Mouse (Mus musculus) ovary, postnatal 10 days (tissue): Measurements from ENCODE around the gene Lrig1.

ENCODE experiments used
- DNase-seq: peaks from one replicate; pipeline ENCODE4 v3.0.0; 2022; ENCODE audit warnings: low spot score

The Lrig1 gene

DNA sequence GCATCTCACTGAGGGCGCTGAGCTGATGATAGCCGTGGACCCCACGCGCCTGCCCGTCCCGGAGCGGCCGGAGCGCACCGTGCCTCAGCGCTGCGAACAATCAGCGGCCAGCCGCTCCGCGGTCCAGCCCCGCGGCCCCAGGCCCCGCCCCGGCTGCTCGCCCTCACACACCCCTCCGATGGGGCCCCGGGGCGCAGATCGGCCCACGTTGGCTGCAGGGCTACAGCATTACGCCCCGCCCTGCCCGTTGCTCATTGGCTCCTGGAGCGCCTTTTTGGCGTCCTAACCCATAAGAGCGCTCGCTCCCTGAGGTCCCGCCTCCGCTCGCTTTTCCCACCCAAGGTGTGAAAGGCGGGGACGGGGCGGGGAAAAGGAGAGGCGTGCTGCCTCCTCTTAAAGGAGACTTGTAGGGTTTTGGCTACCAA, at the start of gene Lrig1:
TSS of gene Lrig1 (minus strand) at position 92 of the 425 bp plus-strand sequence.
- DNase-seq, result peak; percentile 92

- no peak for DNase-seq
Measured at GRCm38 (mm10) chr6:94749626-94750025, 49.7 kb upstream of the Lrig1 start.

DNA sequence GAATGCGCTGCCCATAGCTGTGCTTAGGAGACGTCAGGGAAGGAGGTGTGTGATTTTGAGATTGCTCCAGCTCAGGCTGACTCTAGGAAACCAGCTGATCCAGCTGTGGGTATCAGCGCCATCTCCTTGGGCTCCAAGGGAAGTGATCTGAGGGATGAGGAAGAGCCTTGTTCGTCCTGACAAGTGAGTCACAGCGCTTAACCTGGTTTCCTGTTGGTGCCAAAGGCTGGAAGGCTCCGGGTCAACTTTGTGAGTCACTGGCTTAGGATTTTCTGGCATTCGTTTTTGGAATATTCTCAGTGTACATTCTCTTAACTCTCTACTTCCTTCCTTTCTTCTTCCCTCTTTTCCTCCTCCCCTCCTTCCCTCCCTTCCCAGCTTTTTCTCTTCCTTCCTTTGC, 48.4 kb upstream of the Lrig1 start:
- DNase-seq, result no peak

DNA sequence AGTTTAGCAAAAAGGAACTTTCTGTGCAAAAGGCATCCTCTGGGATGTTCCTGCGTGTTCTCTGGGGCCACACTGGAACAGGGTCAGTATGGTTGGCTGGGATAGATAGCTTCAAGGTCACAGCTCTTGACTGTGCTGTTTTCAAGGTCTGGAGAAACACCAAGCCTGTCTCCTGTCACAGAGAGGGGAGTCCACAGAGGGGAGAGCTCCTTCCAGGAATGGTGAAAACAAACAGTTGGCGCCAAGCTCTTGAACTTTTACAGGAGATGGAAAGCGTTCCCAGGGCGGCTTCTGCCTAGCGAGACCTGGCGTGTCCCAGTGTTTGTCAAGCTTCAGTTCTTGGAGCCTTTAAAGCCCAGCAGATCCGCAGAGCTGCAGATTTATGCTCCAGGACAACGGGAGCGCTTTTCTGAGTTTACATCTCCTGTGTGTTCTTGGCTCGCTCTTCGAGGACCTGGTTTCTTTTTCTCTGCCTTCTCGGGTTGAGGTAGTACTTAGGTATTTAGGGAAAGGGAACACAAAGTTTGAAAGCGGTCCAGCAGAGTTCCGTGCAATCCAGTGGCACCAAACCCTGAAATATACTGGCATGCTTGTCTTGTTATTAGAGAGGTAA, 40.3 kb upstream of the Lrig1 start:
- DNase-seq, result no peak

GRCm38 (mm10) chr6:94738647-94739046, 38.7 kb upstream of the Lrig1 start:
- no peak for DNase-seq

DNA sequence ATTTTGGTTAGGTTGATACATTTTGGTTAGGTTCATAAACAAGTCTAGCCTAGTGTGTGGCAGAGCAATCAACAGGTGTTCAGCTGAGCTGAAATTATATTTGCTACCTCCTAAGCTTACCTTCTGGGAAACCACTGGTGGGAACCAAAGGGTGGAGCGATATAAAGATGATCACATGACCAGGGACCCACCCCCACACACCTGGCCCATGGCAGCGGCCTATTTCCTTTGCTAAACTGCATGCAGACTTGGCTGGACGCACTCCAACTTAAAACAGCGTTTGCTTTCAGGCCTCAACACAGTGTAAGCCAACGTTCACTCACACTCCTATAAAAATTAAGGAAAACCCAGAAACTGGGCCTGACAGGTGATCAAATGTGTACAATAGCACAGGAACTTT, 33.9 kb upstream of the Lrig1 start:
- DNase-seq, result no peak

DNA sequence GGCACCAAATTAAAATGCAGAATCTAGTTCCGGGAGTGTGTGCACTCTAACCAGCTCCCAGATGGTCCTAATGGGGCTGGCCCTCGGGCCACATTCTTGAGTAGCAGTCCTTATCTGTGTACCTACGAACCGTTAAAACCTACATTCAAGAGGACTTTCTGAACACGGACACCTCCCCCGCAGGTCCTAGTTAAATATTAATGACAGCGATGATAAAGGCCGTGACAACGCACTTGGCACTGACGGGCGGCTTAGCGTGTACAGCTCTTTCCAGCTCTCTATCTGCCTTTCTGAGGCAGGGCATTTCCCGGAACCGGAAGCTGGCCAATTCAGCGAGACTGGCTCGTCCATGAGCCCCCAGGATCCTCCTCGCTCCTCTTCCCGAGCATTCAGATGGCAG, 29.9 kb upstream of the Lrig1 start:
- DNase-seq, result no peak

DNA sequence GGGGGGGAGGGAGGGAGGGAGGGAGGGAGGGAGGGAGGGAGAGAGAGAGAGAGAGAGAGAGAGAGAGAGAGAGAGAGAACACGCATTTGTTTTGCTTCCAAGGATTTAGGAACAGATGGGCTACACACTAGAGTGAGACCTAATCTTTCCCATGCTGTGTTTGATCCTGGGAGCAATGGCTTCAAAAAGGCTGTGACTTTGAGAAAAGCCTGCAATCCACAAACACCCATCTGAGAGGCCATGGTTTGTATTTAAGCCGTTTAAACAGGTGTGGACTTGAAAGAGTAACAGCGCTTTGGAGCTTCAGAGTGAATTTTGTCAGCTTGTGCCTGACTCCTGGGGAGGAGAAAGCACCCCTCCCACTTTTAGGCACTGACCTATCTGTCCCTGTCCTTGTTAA, 29.2 kb upstream of the Lrig1 start:
- no peak for DNase-seq

- DNase-seq, result no peak
Measured at GRCm38 (mm10) chr6:94724612-94725011, 24.7 kb upstream of the Lrig1 start.

- DNase-seq, result no peak
Measured at GRCm38 (mm10) chr6:94718607-94719346, 18.8 kb upstream of the Lrig1 start.

DNA sequence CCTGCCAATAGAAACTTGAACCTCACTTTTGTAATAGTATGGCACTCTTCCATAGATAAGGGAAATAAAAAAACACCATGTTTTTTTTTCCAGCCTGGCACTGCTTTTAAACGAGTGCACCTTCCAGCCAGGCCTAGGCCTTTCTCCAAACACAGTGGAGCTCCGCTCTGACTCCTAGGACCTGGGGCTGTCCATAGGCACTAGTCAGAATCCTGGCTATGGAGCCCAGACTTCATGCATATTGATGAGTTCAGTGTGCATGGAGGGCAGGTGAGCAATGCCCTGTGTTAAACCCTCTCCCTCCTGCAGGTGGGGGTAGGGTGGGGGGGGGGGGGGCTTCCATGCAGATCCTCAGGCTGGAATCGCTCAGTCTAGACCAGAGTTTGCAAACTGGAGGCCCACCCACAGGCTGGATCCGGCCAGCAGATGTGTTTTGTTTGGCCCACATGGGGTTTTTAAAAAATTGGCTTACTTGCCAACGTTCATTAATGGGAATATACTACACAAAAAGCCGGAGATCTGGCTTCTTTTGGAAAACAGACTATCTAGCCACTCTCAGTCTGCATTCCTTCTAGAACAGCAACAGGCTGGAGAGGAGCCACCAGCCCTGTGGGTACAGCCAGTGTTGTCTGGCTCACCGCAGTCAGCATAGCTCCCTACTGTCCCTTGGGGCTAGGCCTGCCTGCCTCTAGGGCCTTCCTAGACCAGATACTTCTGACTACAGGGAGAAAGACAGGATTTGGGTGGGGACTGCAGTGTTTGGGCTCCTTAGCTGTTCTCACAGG, 17.9 kb upstream of the Lrig1 start:
- DNase-seq, result no peak

DNA sequence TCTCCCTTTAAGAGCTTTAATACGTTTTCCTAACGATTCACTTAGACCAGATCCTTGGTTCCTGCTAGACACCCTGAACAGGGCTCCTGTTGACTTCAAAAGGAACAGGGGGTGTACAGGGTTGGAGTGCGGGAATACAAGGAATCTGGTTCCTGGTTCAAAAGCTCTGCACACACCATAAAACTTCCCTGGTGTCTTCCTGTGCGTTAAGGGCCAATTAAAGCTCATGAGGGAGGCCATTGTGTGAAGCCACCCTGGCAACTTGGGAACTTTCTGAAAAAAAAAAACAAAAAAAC, 15.6 kb upstream of the Lrig1 start:
- DNase-seq, result no peak

DNA sequence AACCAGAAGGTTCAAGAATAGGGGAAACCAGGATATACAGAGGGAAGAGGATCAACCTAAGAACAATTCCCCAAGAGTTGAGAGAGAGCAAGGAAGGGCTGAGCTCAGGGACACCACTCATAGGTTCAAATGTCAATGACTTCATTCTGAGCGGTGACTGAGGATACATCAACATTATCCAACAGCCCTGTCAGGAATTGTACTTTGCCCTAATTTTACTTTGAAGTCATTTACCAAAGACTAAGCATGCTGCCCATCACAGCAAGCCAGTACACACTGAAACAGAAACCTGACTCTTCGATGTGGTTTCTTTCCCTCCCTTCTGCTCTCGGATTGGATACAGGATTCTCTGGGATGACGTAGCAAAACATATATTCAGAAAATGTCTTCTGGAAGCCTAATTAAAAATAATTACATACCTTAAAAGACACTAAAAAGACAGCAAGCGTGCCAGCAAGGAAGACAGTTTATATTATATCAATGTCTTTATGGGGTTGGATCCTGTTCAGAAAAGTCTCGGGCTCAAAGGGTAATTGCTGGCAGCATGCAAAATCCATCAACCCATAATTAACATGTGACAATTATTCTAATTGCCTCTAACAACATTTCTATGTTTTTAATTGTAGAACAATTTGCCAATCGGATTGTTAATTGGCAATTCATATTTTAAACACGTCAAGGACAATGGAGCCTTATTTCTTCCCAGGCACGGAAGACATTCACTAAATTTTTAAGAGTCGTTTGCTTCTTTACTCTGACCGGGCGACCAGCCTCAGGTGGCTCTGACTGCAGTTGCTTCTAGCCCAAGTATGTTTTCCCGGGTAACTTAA, 15.1 kb upstream of the Lrig1 start:
- no peak for DNase-seq

GRCm38 (mm10) chr6:94709832-94710231, 9.9 kb upstream of the Lrig1 start:
- DNase-seq, result no peak

GRCm38 (mm10) chr6:94709150-94709549, 9.2 kb upstream of the Lrig1 start:
- no peak for DNase-seq

GRCm38 (mm10) chr6:94707254-94707653, 7.3 kb upstream of the Lrig1 start:
- no peak for DNase-seq

- no peak for DNase-seq
Measured at GRCm38 (mm10) chr6:94705931-94706330, 6.0 kb upstream of the Lrig1 start.

- no peak for DNase-seq
Measured at GRCm38 (mm10) chr6:94702993-94703392, 3.0 kb upstream of the Lrig1 start.

DNA sequence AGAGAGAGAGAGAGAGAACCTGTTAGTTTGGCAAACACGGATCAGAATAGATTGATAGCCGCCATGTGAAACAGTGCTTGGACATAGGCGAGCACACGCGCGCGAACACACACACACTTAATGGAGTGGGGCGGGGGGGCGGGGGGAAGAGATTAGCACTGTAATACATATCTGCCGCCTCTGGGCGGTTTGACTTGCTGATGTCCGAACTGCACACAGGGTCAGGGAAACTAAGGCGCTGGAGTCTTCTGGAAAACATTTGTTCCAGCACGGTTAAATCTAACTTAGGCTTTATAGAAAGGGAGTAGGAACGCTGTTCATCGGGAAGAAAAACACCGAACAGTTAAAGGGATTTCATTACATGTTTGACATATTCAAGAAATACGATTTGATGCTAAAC, 1.1 kb upstream of the Lrig1 start:
- no peak for DNase-seq

GRCm38 (mm10) chr6:94700612-94701011, 654 bp upstream of the Lrig1 start:
- no peak for DNase-seq

DNA sequence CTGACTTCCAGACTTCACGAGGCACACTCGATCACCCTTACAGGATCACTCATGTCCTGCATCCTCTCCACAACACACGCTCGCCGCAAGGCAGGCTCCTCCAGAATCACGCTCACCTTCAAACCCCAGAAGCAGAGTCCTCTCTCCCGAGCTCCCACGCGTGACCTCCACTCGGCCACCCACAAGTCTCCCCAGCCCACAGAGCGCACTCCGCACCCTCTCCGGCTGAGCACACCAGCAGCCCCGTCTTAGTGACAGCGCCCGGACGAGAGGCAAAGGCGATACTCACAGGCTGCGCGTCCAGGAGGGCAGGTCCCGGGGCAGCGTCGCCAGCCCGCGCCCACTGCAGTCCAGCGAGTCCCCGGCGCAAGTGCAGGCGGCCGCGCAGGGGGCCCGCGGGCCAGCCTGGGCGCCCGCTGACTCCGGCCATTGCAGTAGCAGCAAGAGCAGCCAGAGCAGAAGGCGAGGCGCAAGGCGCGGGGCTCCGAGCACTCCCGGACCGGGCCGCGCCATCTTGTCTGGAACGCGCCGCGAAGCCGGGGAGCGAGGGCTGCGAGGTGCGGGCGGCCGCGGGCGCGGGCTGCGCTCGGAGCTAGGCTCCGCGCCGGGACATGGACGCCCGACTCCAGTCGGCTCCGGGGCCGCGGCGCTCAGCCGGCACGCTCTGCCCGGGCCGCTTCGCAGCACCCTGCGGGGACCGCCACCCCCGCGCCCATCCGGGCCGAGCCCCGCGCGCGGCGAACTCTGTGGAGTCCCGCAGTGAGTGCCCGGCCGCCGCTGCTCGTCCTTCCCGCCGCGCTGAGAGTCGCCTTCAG, 578 bp downstream of the Lrig1 start:
- DNase-seq, result no peak
